Mouse (Mus musculus): ENCODE measurements around the gene Gm3776. TPM values are rescaled to one million over a fixed set of nuclear protein-coding genes. Genes with fewer than 3 reads are reported as not detected.
"Not testable (repeated sequence)": the region's sequence is repeated elsewhere in the genome, so short reads cannot be mapped to it uniquely, and the experiment has no call there.

The Gm3776 gene
- polyA plus RNA-seq, 2 experiments, result not detected

DNA sequence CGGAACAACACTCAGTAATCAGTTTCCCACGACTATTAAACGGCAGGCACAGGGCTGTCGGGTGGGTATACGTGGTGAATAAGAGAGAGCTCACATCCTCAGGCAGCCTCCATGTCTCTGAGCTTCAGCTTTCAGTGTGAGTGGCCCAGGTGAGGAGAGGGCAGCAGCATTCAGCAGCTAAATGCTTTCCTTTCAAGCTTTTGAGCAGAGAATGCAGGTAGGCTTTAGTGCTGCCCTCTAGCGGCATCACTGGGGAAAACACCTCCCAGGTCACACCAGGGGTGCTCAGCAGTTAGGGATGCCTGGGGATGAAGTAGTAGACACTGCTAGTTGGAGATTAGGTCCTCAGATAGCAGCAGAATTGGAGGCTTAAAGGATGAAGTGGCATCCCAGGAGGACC is 2.8 kb downstream of the Gm3776 start:
- not testable (repeated sequence) for H3K27ac ChIP-seq; H3K9me3 ChIP-seq (ENCODE audit: control insufficient read depth, low read length); H3K27me3 ChIP-seq (ENCODE audit: control insufficient read depth, insufficient read depth, low read length); H3K4me1 ChIP-seq (replicated peaks; ENCODE audit: control insufficient read depth in 2 of 2, insufficient read depth in 2 of 2, low read length in 1 of 2); ATAC-seq (ENCODE audit: insufficient read depth); H3K4me3 ChIP-seq (ENCODE audit: insufficient read depth in 1 of 2, low read depth in 2 of 2, low read length in 2 of 2); H3K36me3 ChIP-seq (replicated peaks; ENCODE audit: control insufficient read depth, insufficient read depth, low read depth); H3K9ac ChIP-seq (replicated peaks); DNase-seq (ENCODE audit: low read depth in 3 of 3, low spot score in 3 of 3); H3K4me2 ChIP-seq (ENCODE audit: low read depth)
- peak; percentile 47 for TF ChIP-seq CTCF (IDR thresholded peaks at IDR 0.05; ENCODE audit: low read depth)
- WGBS (ENCODE audit: insufficient replicate concordance), result 0% methylated on average over 1 of the region's 6 CpGs

DNA sequence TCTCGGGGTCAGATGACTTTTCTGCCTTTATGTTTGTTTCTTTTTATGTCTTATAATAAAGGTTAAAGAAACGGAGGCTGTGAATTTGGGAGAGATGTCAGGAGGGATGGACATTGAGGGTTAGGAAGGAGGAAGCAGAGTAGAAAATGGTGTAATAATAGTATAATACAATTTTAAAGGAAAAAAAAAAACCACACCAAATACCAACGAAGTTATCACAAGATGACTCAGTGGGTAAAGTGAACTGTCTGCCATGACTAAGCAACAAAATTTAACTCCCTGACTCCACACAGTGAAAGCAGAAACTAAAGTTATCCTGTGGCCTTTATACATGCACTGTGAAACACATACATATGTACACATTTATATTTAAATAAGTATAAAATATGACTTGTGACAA is 14.0 kb downstream of the Gm3776 start:
- not testable (repeated sequence) for H3K4me3 ChIP-seq (ENCODE audit: insufficient read depth in 1 of 2, low read depth in 2 of 2, low read length in 2 of 2); H3K9me3 ChIP-seq (ENCODE audit: control insufficient read depth, low read length); H3K36me3 ChIP-seq (replicated peaks; ENCODE audit: control insufficient read depth, insufficient read depth, low read depth); H3K9ac ChIP-seq (replicated peaks); H3K4me1 ChIP-seq (replicated peaks; ENCODE audit: control insufficient read depth in 2 of 2, insufficient read depth in 2 of 2, low read length in 1 of 2); H3K27me3 ChIP-seq (ENCODE audit: control insufficient read depth, insufficient read depth, low read length); H3K4me2 ChIP-seq (ENCODE audit: low read depth); H3K27ac ChIP-seq; ATAC-seq (ENCODE audit: insufficient read depth); DNase-seq (ENCODE audit: low read depth in 3 of 3, low spot score in 3 of 3)
- WGBS (ENCODE audit: insufficient replicate concordance), result 44% methylated on average over 3 of the region's 3 CpGs

DNA sequence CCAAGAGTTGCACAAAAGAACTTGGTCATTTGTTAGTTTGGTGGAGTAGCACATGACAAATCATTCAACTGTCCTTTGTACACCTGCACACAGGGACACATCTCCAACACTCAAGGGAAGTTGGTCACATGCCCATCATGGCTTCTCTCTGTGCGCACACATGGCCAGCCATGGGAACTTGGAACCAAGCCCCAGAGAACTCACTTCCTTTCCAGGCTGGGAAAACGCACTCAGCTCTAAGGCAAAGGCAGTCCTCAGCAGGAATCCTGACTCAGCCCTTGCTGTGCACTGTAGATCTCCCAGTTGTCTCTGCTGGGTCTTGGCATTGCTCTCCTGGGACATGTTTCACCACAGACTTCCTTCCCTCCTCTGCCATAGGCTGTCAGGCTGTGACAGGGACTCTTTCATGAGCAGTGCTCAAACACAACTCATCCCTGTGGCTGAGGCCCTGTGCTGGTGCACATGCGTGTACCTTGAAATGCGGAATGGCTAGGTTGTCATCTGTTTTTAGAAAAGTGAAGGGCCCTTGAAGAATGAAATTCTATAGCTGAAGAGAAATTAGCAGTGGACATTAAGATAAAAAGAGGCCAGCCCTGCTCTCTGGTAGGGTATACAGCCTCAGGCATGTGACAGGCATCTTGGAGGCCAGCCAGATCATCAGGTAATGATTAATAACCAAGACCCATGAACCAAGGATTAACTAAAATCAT is 25.2 kb downstream of the Gm3776 start:
- not testable (repeated sequence) for ATAC-seq (ENCODE audit: insufficient read depth); H3K4me2 ChIP-seq (ENCODE audit: low read depth); H3K27ac ChIP-seq; H3K9ac ChIP-seq (replicated peaks); DNase-seq (ENCODE audit: low read depth in 3 of 3, low spot score in 3 of 3); H3K36me3 ChIP-seq (replicated peaks; ENCODE audit: control insufficient read depth, insufficient read depth, low read depth); H3K27me3 ChIP-seq (ENCODE audit: control insufficient read depth, insufficient read depth, low read length); H3K4me1 ChIP-seq (replicated peaks; ENCODE audit: control insufficient read depth in 2 of 2, insufficient read depth in 2 of 2, low read length in 1 of 2); H3K9me3 ChIP-seq (ENCODE audit: control insufficient read depth, low read length); H3K4me3 ChIP-seq (ENCODE audit: insufficient read depth in 1 of 2, low read depth in 2 of 2, low read length in 2 of 2)
- WGBS (ENCODE audit: insufficient replicate concordance), result 66% methylated on average over 4 of the region's 4 CpGs

GRCm38 (mm10) chr9:78289063-78289462 is 32.1 kb downstream of the Gm3776 start:
- ATAC-seq (ENCODE audit: insufficient read depth), result not testable (repeated sequence)
- WGBS (ENCODE audit: insufficient replicate concordance), result 33% methylated on average over 1 of the region's 1 CpGs

GRCm38 (mm10) chr9:78289723-78290122 is 32.8 kb downstream of the Gm3776 start, which contains the start of gene Gm10639:
Gene Gm10639 (plus strand): TSS chr9:78289923.
- H3K4me2 ChIP-seq (ENCODE audit: low read depth); H3K4me1 ChIP-seq (replicated peaks; ENCODE audit: control insufficient read depth in 2 of 2, insufficient read depth in 2 of 2, low read length in 1 of 2); H3K9ac ChIP-seq (replicated peaks); H3K27ac ChIP-seq; ATAC-seq (ENCODE audit: insufficient read depth); H3K4me3 ChIP-seq (ENCODE audit: insufficient read depth in 1 of 2, low read depth in 2 of 2, low read length in 2 of 2); H3K36me3 ChIP-seq (replicated peaks; ENCODE audit: control insufficient read depth, insufficient read depth, low read depth); H3K9me3 ChIP-seq (ENCODE audit: control insufficient read depth, low read length); H3K27me3 ChIP-seq (ENCODE audit: control insufficient read depth, insufficient read depth, low read length); DNase-seq (ENCODE audit: low read depth in 3 of 3, low spot score in 3 of 3): not testable (repeated sequence)
- WGBS (ENCODE audit: insufficient replicate concordance), result 63% methylated on average over 3 of the region's 3 CpGs

More at GRCm38 (mm10) chr9:78289063-78289462, 32.1 kb downstream of the Gm3776 start:
- not testable (repeated sequence) for H3K4me2 ChIP-seq (ENCODE audit: low read depth); H3K27ac ChIP-seq; H3K9ac ChIP-seq (replicated peaks); H3K9me3 ChIP-seq (ENCODE audit: control insufficient read depth, low read length); H3K4me3 ChIP-seq (ENCODE audit: insufficient read depth in 1 of 2, low read depth in 2 of 2, low read length in 2 of 2); DNase-seq (ENCODE audit: low read depth in 3 of 3, low spot score in 3 of 3); H3K36me3 ChIP-seq (replicated peaks; ENCODE audit: control insufficient read depth, insufficient read depth, low read depth); H3K4me1 ChIP-seq (replicated peaks; ENCODE audit: control insufficient read depth in 2 of 2, insufficient read depth in 2 of 2, low read length in 1 of 2); H3K27me3 ChIP-seq (ENCODE audit: control insufficient read depth, insufficient read depth, low read length)

- H3K9ac ChIP-seq (replicated peaks); H3K27me3 ChIP-seq (ENCODE audit: control insufficient read depth, insufficient read depth, low read length); H3K4me2 ChIP-seq (ENCODE audit: low read depth); H3K27ac ChIP-seq; H3K9me3 ChIP-seq (ENCODE audit: control insufficient read depth, low read length); H3K4me3 ChIP-seq (ENCODE audit: insufficient read depth in 1 of 2, low read depth in 2 of 2, low read length in 2 of 2); ATAC-seq (ENCODE audit: insufficient read depth); DNase-seq (ENCODE audit: low read depth in 3 of 3, low spot score in 3 of 3); H3K4me1 ChIP-seq (replicated peaks; ENCODE audit: control insufficient read depth in 2 of 2, insufficient read depth in 2 of 2, low read length in 1 of 2); H3K36me3 ChIP-seq (replicated peaks; ENCODE audit: control insufficient read depth, insufficient read depth, low read depth): not testable (repeated sequence)
- 67% methylated on average over 8 of the region's 8 CpGs for WGBS (ENCODE audit: insufficient replicate concordance)
Measured at GRCm38 (mm10) chr9:78292462-78292861, 35.5 kb downstream of the Gm3776 start.

- WGBS (ENCODE audit: insufficient replicate concordance), result 18% methylated on average over 1 of the region's 1 CpGs
- not testable (repeated sequence) for H3K36me3 ChIP-seq (replicated peaks; ENCODE audit: control insufficient read depth, insufficient read depth, low read depth); ATAC-seq (ENCODE audit: insufficient read depth); H3K9ac ChIP-seq (replicated peaks); H3K9me3 ChIP-seq (ENCODE audit: control insufficient read depth, low read length); H3K27ac ChIP-seq; H3K4me1 ChIP-seq (replicated peaks; ENCODE audit: control insufficient read depth in 2 of 2, insufficient read depth in 2 of 2, low read length in 1 of 2); DNase-seq (ENCODE audit: low read depth in 3 of 3, low spot score in 3 of 3); H3K4me2 ChIP-seq (ENCODE audit: low read depth); H3K27me3 ChIP-seq (ENCODE audit: control insufficient read depth, insufficient read depth, low read length); H3K4me3 ChIP-seq (ENCODE audit: insufficient read depth in 1 of 2, low read depth in 2 of 2, low read length in 2 of 2)
Measured at GRCm38 (mm10) chr9:78293683-78294082, 36.8 kb downstream of the Gm3776 start.

DNA sequence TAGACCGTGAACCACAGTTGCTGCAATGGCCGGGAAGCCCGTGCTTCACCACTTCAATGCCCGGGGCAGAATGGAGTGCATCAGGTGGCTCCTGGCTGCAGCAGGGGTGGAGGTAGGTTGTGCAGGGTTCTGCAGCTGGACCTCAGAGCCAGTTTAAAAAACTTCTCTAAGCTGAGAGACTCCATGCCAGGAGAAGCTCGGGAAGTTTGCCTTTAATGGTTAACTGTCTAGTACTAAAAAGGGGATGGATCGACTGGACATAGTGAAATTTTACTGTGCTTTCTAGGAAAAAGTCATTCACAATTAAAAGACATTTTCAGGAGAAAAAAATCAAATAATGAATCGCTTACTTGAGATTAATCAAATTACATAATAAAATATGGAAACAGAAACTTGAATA is 37.9 kb downstream of the Gm3776 start:
- not testable (repeated sequence) for H3K4me1 ChIP-seq (replicated peaks; ENCODE audit: control insufficient read depth in 2 of 2, insufficient read depth in 2 of 2, low read length in 1 of 2); H3K27me3 ChIP-seq (ENCODE audit: control insufficient read depth, insufficient read depth, low read length); H3K9me3 ChIP-seq (ENCODE audit: control insufficient read depth, low read length); H3K4me3 ChIP-seq (ENCODE audit: insufficient read depth in 1 of 2, low read depth in 2 of 2, low read length in 2 of 2); H3K4me2 ChIP-seq (ENCODE audit: low read depth); ATAC-seq (ENCODE audit: insufficient read depth); H3K9ac ChIP-seq (replicated peaks); H3K27ac ChIP-seq; H3K36me3 ChIP-seq (replicated peaks; ENCODE audit: control insufficient read depth, insufficient read depth, low read depth); DNase-seq (ENCODE audit: low read depth in 3 of 3, low spot score in 3 of 3)
- WGBS (ENCODE audit: insufficient replicate concordance), result 41% methylated on average over 4 of the region's 7 CpGs
